Comparison of ENCODE assay signal across 9 mouse cellular contexts in genomic region chr7:139086195-139087158, GRCm38 (mm10). TPM values are rescaled to one million over a fixed set of nuclear protein-coding genes. Genes with fewer than 3 reads are reported as not detected.
DNase-seq lines count a peak whose midpoint lies in the region; ATAC-seq and TF ChIP-seq lines count a peak whose summit lies in the region.
"Had no signal": no experiment of that assay in that cellular context is flagged by ENCODE, and none has a peak within 500 bp of the region (broad histone marks: within the 10 kb centered on the region; RNA-seq: fewer than 3 reads in every experiment).

No protein-coding gene starts in this region.

- DNase-seq in kidney, adult 11 months: no peak
- DNase-seq in adrenal gland, postnatal 36 days: peak; percentile 33 to 48
- DNase-seq in kidney, postnatal 10 days: peak; percentile 60
- peak; percentile 56 for DNase-seq in neural tube, embryonic 11.5 days (ENCODE audit: low spot score)
- DNase-seq in natural killer cell, adult 2 months (ENCODE audit: low spot score in 2 of 2): no peak
- DNase-seq in thymus, adult 2 months: no peak

- TF ChIP-seq CTCF in thymus, adult 2 months (IDR thresholded peaks at IDR 0.05; ENCODE audit: borderline replicate concordance, control insufficient read depth, extremely low read depth, insufficient read depth, low read length, poor library complexity): no peak

- 1% methylated on average over 61 of the region's 61 CpGs for WGBS in kidney, embryonic 14.5 days
- 2% methylated on average over 61 of the region's 61 CpGs for WGBS in forebrain, embryonic 15.5 days
- WGBS in neural tube, embryonic 11.5 days: 1% methylated on average over 61 of the region's 61 CpGs
- 10% methylated on average over 61 of the region's 61 CpGs for WGBS in thymus, adult 2 months

- H3K27ac ChIP-seq in kidney, embryonic 14.5 days (ENCODE audit: low read depth, low read length): no peak overlapping the region
- H3K27ac ChIP-seq in forebrain, embryonic 15.5 days (replicated peaks): peak overlapping the region; percentile 67
- peak overlapping the region; percentile 68; the same call in 1 of the 2 replicates for H3K27ac ChIP-seq in neural tube, embryonic 11.5 days (ENCODE audit: low read depth, low read length)
- no peak overlapping the region for H3K27ac ChIP-seq in thymus, adult 2 months (ENCODE audit: control insufficient read depth, insufficient read depth, low read length)

- H3K4me1 ChIP-seq in kidney, embryonic 14.5 days (ENCODE audit: control insufficient read depth, insufficient read depth, low read length): no peaks in the 10 kb centered on the region
- H3K4me1 ChIP-seq in forebrain, embryonic 15.5 days: peaks cover 48% of the 10 kb centered on the region
- H3K4me1 ChIP-seq in neural tube, embryonic 11.5 days (ENCODE audit: control insufficient read depth, insufficient read depth, low read length): peaks cover 18% of the 10 kb centered on the region
- H3K4me1 ChIP-seq in thymus, adult 2 months (replicated peaks; ENCODE audit: control insufficient read depth, insufficient read depth, low read length): no peaks in the 10 kb centered on the region

- H3K4me3 ChIP-seq in kidney, embryonic 14.5 days (ENCODE audit: low read length): peak overlapping the region; percentile 63
- H3K4me3 ChIP-seq in forebrain, embryonic 15.5 days: peak overlapping the region; percentile 83
- peak overlapping the region; percentile 90 for H3K4me3 ChIP-seq in neural tube, embryonic 11.5 days (ENCODE audit: low read depth, low read length)
- no peak overlapping the region for H3K4me3 ChIP-seq in thymus, adult 2 months (ENCODE audit: control insufficient read depth, insufficient read depth, low read length)

- H3K27me3 ChIP-seq in kidney, embryonic 14.5 days (ENCODE audit: control insufficient read depth, insufficient read depth, low read length): peaks cover 16% of the 10 kb centered on the region
- no peaks in the 10 kb centered on the region for H3K27me3 ChIP-seq in forebrain, embryonic 15.5 days
- H3K27me3 ChIP-seq in neural tube, embryonic 11.5 days (ENCODE audit: control insufficient read depth, insufficient read depth, low read length): no peaks in the 10 kb centered on the region
- peaks cover 3% of the 10 kb centered on the region; the same call in 1 of the 2 replicates for H3K27me3 ChIP-seq in thymus, adult 2 months (ENCODE audit: control insufficient read depth, insufficient read depth, low read length)

- H3K4me2 ChIP-seq in kidney, embryonic 14.5 days (replicated peaks; ENCODE audit: low read depth, low read length): peak overlapping the region; percentile 89
- H3K4me2 ChIP-seq in forebrain, embryonic 15.5 days (replicated peaks): peak overlapping the region; percentile 78
- peak overlapping the region; percentile 72 for H3K4me2 ChIP-seq in neural tube, embryonic 11.5 days (ENCODE audit: low read depth)

- no peaks in the 10 kb centered on the region; the same call in 1 of the 2 replicates for H3K36me3 ChIP-seq in kidney, embryonic 14.5 days (ENCODE audit: control insufficient read depth, insufficient read depth, low read length)
- H3K36me3 ChIP-seq in forebrain, embryonic 15.5 days: peaks cover 18% of the 10 kb centered on the region; the same call in 1 of the 2 replicates
- peaks cover 4% of the 10 kb centered on the region; the same call in 1 of the 2 replicates for H3K36me3 ChIP-seq in neural tube, embryonic 11.5 days (ENCODE audit: control insufficient read depth, insufficient read depth, low read length)
- H3K36me3 ChIP-seq in thymus, adult 2 months (ENCODE audit: control insufficient read depth, insufficient read depth, low read length): no peaks in the 10 kb centered on the region

- TF ChIP-seq POLR2A in thymus, adult 2 months (IDR thresholded peaks at IDR 0.05; ENCODE audit: control insufficient read depth, extremely low read depth, insufficient read depth, low read length, poor library complexity): no peak

- H3K9ac ChIP-seq in kidney, embryonic 14.5 days (ENCODE audit: low read depth, low read length): peak overlapping the region; percentile 69
- H3K9ac ChIP-seq in forebrain, embryonic 15.5 days (replicated peaks): peak overlapping the region; percentile 84
- peak overlapping the region; percentile 98 for H3K9ac ChIP-seq in neural tube, embryonic 11.5 days (ENCODE audit: low read length)

- peak; percentile 70 for ATAC-seq in kidney, embryonic 14.5 days (ENCODE audit: low FRiP score, low TSS enrichment)
- peak; percentile 70 for ATAC-seq in forebrain, embryonic 15.5 days (replicated peaks)
- peak; percentile 60 for ATAC-seq in neural tube, embryonic 11.5 days (ENCODE audit: insufficient read depth, low FRiP score, low TSS enrichment)
- ATAC-seq: Patski had no signal

- H3K9me3 ChIP-seq in kidney, embryonic 14.5 days (ENCODE audit: control insufficient read depth, low read length): no peaks in the 10 kb centered on the region
- H3K9me3 ChIP-seq in forebrain, embryonic 15.5 days: no peaks in the 10 kb centered on the region
- H3K9me3 ChIP-seq in neural tube, embryonic 11.5 days (ENCODE audit: control insufficient read depth, low read length): no peaks in the 10 kb centered on the region

RNA-seq across cellular contexts. Expression of gene Dpysl4, which starts 0.7 kb away (rescaled TPM):
- polyA plus RNA-seq in kidney, embryonic 14.5 days (2014; fragmentation: Nextera tagmentation; extraction: Ambion mirVana): 17.5 and 21.6 TPM in 2 replicates
- 1 to 10 TPM in 1 of 2 experiments, under 1 TPM in 1; 0.83 to 2.2 TPM for total RNA-seq in adrenal gland, postnatal 36 days (2021)
- 116 TPM in 2 replicates for polyA plus RNA-seq in forebrain, embryonic 15.5 days (2015; fragmentation: Nextera tagmentation; extraction: Ambion mirVana)
- polyA plus RNA-seq in neural tube, embryonic 11.5 days (2014; fragmentation: Nextera tagmentation; extraction: Ambion mirVana): 295 and 318 TPM in 2 replicates
- polyA plus RNA-seq in thymus, adult 2 months (2012; rRNA removed): 0.11 and 0.84 TPM in 2 replicates
- polyA plus RNA-seq: Patski had no signal

Comparison
In these comparisons a context has a peak if more than half of its experiments do, and no peak if none do; other contexts are left out.
1. DNase-seq: peak in adrenal gland, postnatal 36 days (2 of 2), kidney, postnatal 10 days (single experiment) and neural tube, embryonic 11.5 days (single experiment); none in kidney, adult 11 months (single experiment), natural killer cell, adult 2 months (0 of 2) and thymus, adult 2 months (single experiment).
2. H3K27ac ChIP-seq: peak in forebrain, embryonic 15.5 days (single experiment) and neural tube, embryonic 11.5 days (single experiment); none in kidney, embryonic 14.5 days (single experiment) and thymus, adult 2 months (single experiment).
3. RNA of gene Dpysl4, which starts 0.7 kb away (polyA plus RNA-seq): 295 to 318 TPM in neural tube, embryonic 11.5 days, 116 TPM in forebrain, embryonic 15.5 days and 17.5 to 21.6 TPM in kidney, embryonic 14.5 days; 0.11 to 0.84 TPM in thymus, adult 2 months; every median in the first group is over 10 times any median in the second.
4. Peak in every context shown above with its lines, with median percentiles within 50 percentile points of each other: ATAC-seq, H3K4me2 ChIP-seq and H3K9ac ChIP-seq.